Mouse (Mus musculus) embryonic fibroblast, embryonic 13.5 days (primary cell): ENCODE data around the gene Cnnm4.

ENCODE experiments used
- CTCF ChIP-seq: IDR thresholded peaks from 2 replicates; pipeline ENCODE4 v1.5.1; 2011; ENCODE audit warnings: mild to moderate bottlenecking, control low read depth, low read length, moderate library complexity, borderline replicate concordance; ENCODE audit not compliant: insufficient read depth
- POLR2A ChIP-seq: IDR thresholded peaks from 2 replicates; pipeline ENCODE4 v1.6.1; 2011; ENCODE audit warnings: low read depth, mild to moderate bottlenecking, control low read depth, low read length, moderate library complexity

- TF ChIP-seq POLR2A (no peak), CTCF (no peak)
Measured at GRCm38 (mm10) chr1:36530485-36530884, 59.1 kb downstream of the Cnnm4 start.
